Mouse (Mus musculus) megakaryocyte-erythroid progenitor cell, adult 5 weeks (primary cell): ENCODE measurements around the gene Gm5800. TPM values are rescaled to one million over a fixed set of nuclear protein-coding genes. Genes with fewer than 3 reads are reported as not detected.

Experiments used
- polyA plus RNA-seq: library from polyadenylated mRNA; stranded (reverse); fragments of >175 nt; gene quantifications from 2 replicates; pipeline ENCODE4 v1.2.3, GENCODE M21; 2012

Gm5800 gene
- polyA plus RNA-seq, result not detected in 2 replicates

GRCm38 (mm10) chr14:51717083-51717482, at the start of gene Gm5800:
Gene Gm5800, minus strand, starts transcription at chr14:51717183.

GRCm38 (mm10) chr14:51695368-51695767, 21.6 kb downstream of the Gm5800 start, which contains the start of gene Gm17079:
Gene Gm17079, minus strand, starts transcription at chr14:51695468.

Other genes with a start within 250 kb of the Gm5800 start
- gene Gm5622, start 164.4 kb downstream of the Gm5800 start, polyA plus RNA-seq, result not detected in 2 replicates
- not detected in 2 replicates for gene Gm17175, start 143.1 kb downstream of the Gm5800 start, polyA plus RNA-seq
- gene Gm17174, start 125.0 kb downstream of the Gm5800 start, polyA plus RNA-seq, result not detected in 2 replicates
- gene Gm17078, start 105.9 kb downstream of the Gm5800 start, polyA plus RNA-seq, result not detected in 2 replicates
- not detected in 2 replicates for gene Gm4181, start 81.5 kb downstream of the Gm5800 start, polyA plus RNA-seq
- not detected in 2 replicates for gene Gm17079, start 21.7 kb downstream of the Gm5800 start, polyA plus RNA-seq
- gene Ang4, start 56.4 kb upstream of the Gm5800 start, polyA plus RNA-seq, result not detected in 2 replicates
- gene AY358078, start 82.9 kb upstream of the Gm5800 start, polyA plus RNA-seq, result not detected in 2 replicates
- gene Ear6, start 136.5 kb upstream of the Gm5800 start, polyA plus RNA-seq, result 0.27 and 0.76 TPM in 2 replicates
- gene Mettl17, start 167.7 kb upstream of the Gm5800 start, polyA plus RNA-seq, result 20.5 and 22.8 TPM in 2 replicates
- gene Slc39a2, start 175.7 kb upstream of the Gm5800 start, polyA plus RNA-seq, result 0.10 TPM in 1 of 2 replicates, not detected in the other
- 22.3 and 24.9 TPM in 2 replicates for gene Ndrg2, start 197.0 kb upstream of the Gm5800 start, polyA plus RNA-seq
- gene Tppp2, start 201.2 kb upstream of the Gm5800 start, polyA plus RNA-seq, result not detected in 2 replicates
- not detected in 2 replicates for gene Rnase13, start 205.6 kb upstream of the Gm5800 start, polyA plus RNA-seq